Mouse (Mus musculus) frontal cortex, adult (tissue): ENCODE data around the gene Gpr137.
"Not testable (repeated sequence)": the region's sequence is repeated elsewhere in the genome, so short reads cannot be mapped to it uniquely, and the experiment has no call there.

Experiments used
- ATAC-seq: cut with Nextera tagmentation; 2 replicates; pipeline ENCODE4 v1.9.2; 2017; ENCODE audit warnings: mild to moderate bottlenecking, moderate library complexity, mixed read lengths; ENCODE audit not compliant: low TSS enrichment

Gpr137 gene

DNA sequence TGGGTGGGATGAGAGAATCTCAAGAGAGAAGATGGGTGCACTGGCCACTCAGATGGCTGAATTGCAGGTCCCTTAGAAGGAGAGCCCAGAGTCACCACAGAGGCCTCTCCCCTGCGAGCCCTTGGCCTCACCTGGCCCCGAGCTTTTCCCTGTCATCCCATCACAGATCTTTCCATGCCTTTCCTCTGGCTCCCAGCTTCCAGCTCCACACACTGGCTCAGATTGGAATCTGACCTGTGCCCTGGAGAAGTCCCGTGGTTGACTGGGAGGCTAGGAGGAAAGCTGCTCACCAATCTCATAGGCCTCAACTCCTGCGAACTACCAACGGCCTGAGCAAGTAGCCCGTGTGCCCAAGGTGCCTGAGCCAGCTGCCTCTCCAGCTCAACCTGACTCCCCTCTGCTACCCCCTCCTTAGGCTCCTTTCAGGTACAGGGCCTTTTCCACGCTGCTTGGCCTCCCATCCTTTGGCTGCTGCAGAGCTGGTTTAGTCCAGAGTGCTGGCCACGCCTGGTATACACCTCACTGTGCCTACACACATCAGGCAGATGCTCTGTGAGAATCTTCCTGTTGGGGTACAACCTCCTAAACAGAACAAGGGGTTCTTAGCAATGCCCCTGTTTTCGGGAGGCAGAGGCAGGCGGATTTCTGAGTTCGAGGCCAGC is 36.7 kb downstream of the Gpr137 start:
- no peak for ATAC-seq

DNA sequence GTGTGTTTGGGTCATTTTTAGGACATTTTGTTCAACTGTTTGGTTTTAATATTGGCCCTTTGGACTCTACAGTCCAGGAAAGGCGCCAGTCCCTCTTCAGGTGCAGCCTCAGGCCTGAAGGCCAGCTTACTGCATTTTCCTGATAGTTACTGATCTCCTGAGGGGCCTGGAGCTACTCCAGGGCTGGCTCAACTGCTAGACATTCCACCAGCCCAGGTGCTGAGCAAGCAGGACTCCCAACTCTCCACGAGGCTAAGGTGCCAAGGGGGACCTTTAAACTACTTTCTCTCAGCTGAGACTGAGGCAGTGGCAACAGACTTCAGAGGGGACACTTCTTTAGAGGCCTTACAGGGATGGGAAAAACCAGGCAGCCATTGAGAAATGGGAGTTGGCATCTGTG is 37.4 kb downstream of the Gpr137 start:
- no peak for ATAC-seq

DNA sequence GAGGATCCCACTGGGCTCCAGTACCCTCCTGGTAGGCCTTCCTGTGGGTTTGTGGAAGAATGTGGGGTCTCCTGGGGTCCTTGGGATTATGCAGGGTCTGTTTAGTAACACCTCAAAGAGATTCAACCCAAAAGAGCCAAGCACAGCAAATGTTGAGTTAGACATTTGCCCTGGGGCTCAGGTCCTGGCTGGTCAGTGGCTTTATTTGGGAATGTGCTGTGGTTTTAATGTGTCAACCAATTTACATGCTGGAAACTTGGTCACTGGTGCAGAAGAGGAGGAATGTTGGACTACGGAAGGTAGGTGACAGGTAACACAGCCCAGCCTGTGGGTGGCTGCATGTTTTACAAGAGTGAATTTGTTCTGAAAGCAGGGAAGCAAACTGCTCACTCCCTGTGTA is 39.2 kb downstream of the Gpr137 start:
- no peak for ATAC-seq

DNA sequence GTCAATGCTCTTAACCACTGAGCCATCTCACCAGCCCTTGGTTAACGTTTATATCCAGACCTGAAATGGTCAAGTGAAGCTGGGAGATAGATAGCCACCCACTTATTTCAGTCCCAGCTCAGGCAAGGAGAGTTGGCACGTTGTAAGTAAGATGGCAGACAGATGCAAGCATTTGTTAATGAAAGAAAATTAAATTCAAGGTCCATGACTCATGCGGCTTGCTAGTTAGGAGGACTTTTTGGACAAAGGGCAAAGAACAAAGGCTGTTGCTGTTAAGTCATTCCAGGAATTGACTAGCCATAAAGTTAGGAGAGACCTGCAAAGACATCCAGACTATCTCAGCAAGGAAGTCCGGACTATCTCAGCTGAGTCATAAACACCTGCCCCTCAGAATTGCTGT is 42.6 kb downstream of the Gpr137 start:
- no peak for ATAC-seq

DNA sequence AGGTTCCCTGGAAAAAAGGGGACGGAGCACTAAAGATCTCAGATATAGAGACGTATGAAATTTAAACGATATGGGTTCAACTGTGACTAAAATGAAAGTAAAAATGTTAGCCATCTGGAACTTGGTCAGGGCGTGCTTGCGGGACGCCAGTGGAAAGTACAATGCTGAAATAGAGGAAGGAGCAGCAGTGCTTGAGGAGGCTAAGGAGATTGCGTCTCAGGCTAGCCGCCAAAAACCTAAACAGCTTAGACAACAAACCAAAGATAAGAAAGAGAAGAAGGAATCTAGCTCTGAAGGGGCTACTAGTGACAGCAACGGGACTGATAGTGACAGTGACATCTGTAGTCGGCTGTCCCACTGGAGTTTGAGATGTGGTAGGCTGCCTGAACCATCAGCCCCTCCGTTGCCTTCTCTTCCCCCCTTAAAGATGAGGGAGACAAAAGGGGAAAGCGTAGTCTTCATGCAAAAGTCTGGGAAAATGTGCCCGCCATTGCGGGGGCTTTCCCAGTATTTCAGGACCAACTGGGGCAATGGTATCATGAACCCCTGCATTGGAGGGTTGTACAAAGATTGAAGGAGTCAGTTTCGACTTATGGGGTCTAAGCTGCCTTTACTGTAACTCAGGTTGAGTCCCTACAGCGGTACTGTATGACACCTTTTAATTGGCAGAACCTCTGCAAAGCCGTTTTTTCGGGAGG is 46.5 kb downstream of the Gpr137 start:
- ATAC-seq: not testable (repeated sequence)

DNA sequence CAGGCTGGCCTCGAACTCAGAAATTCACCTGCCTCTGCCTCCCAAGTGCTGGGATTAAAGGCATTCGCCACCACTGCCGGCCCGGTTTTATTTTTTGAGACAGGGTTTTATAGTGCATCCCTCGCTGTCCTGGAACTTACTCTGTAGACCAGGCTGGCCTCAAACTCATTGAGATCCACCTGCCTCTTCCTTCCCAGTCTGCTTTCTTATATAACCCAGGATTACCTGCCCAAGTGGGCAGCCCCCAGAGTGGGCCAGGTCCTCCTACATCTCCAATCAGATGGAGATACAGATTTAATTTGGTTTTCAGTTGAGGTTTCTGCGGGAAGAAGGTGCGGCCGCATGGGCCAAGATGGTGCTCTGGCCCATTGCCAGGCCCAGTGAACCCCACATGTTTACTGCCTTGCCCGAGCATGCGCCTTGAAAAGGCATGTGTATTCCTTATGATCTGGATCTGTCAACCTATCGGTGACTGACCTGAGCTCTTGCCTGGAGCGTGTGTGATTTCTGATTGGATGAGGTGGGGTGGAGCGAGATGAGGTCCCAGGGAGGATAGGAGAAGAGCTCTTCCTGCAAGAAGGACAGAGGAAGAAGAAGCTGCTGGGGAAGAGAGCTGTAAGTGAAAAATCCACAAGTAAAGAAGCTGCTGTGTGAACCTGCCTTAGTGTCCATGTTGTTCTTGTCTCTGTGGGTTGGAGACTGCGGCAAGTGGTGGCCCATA is 48.4 kb downstream of the Gpr137 start:
- no peak for ATAC-seq

DNA sequence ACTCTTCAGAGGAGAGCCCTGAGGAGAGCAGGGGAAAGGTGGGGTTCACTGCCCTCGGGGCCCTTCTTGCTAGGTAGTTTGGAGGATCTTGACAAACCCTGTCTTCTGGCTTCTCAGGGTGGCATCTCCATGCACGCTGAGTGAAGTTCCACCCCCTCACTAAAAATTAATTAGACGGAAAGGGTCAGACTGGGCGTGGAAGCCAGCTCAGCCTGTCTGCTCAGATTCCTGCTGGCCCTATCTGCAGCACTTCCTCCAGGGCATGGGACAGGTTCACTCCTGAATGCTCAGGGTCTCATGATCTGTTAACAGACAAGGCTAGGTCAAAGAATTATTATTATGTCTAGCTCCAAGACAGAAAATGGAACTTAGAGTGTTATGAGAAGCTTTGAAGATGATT is 49.8 kb downstream of the Gpr137 start:
- ATAC-seq: no peak
